Mouse (Mus musculus): ENCODE measurements around the gene Snx14.

Snx14 gene

GRCm38 (mm10) chr9:88388826-88389225 is 49.9 kb downstream of the Snx14 start:
- no peak for DNase-seq (ENCODE audit: low read depth, low spot score)

GRCm38 (mm10) chr9:88380542-88380941 is 58.2 kb downstream of the Snx14 start:
- no peak for DNase-seq (ENCODE audit: low read depth, low spot score)

- DNase-seq (ENCODE audit: low read depth, low spot score): peak; percentile 61
Measured at GRCm38 (mm10) chr9:88380076-88380475, 58.7 kb downstream of the Snx14 start.

GRCm38 (mm10) chr9:88379057-88379456 is 59.7 kb downstream of the Snx14 start:
- DNase-seq (ENCODE audit: low read depth, low spot score): no peak

GRCm38 (mm10) chr9:88377483-88377882 is 61.3 kb downstream of the Snx14 start:
- DNase-seq (ENCODE audit: low read depth, low spot score): no peak

GRCm38 (mm10) chr9:88373001-88373400 is 65.8 kb downstream of the Snx14 start:
- DNase-seq (ENCODE audit: low read depth, low spot score): no peak

GRCm38 (mm10) chr9:88371201-88371600 is 67.6 kb downstream of the Snx14 start:
- DNase-seq (ENCODE audit: low read depth, low spot score): no peak

GRCm38 (mm10) chr9:88369666-88370065 is 69.1 kb downstream of the Snx14 start:
- DNase-seq (ENCODE audit: low read depth, low spot score): peak; percentile 37

- DNase-seq (ENCODE audit: low read depth, low spot score): no peak
Measured at GRCm38 (mm10) chr9:88368476-88368875, 70.3 kb downstream of the Snx14 start.

- no peak for DNase-seq (ENCODE audit: low read depth, low spot score)
Measured at GRCm38 (mm10) chr9:88367751-88368150, 71.0 kb downstream of the Snx14 start.

- no peak for DNase-seq (ENCODE audit: low read depth, low spot score)
Measured at GRCm38 (mm10) chr9:88367322-88367721, 71.4 kb downstream of the Snx14 start.

GRCm38 (mm10) chr9:88366819-88367218 is 71.9 kb downstream of the Snx14 start:
- no peak for DNase-seq (ENCODE audit: low read depth, low spot score)

GRCm38 (mm10) chr9:88366308-88366707 is 72.5 kb downstream of the Snx14 start:
- DNase-seq (ENCODE audit: low read depth, low spot score): no peak

GRCm38 (mm10) chr9:88363102-88363501 is 75.7 kb downstream of the Snx14 start:
- peak; percentile 98 for DNase-seq (ENCODE audit: low read depth, low spot score)

GRCm38 (mm10) chr9:88362055-88362850 is 76.5 kb downstream of the Snx14 start:
- DNase-seq (ENCODE audit: low read depth, low spot score): peak; percentile 74

GRCm38 (mm10) chr9:88361211-88361909 is 77.4 kb downstream of the Snx14 start:
- DNase-seq (ENCODE audit: low read depth, low spot score): no peak

- DNase-seq (ENCODE audit: low read depth, low spot score): no peak
Measured at GRCm38 (mm10) chr9:88359140-88359539, 79.6 kb downstream of the Snx14 start.

GRCm38 (mm10) chr9:88357173-88357572 is 81.6 kb downstream of the Snx14 start:
- no peak for DNase-seq (ENCODE audit: low read depth, low spot score)

GRCm38 (mm10) chr9:88353459-88353858 is 85.3 kb downstream of the Snx14 start:
- DNase-seq (ENCODE audit: low read depth, low spot score): no peak

- DNase-seq (ENCODE audit: low read depth, low spot score): no peak
Measured at GRCm38 (mm10) chr9:88352741-88353140, 86.0 kb downstream of the Snx14 start.

- no peak for DNase-seq (ENCODE audit: low read depth, low spot score)
Measured at GRCm38 (mm10) chr9:88351163-88351562, 87.6 kb downstream of the Snx14 start.

- DNase-seq (ENCODE audit: low read depth, low spot score): no peak
Measured at GRCm38 (mm10) chr9:88350317-88350716, 88.4 kb downstream of the Snx14 start.

- no peak for DNase-seq (ENCODE audit: low read depth, low spot score)
Measured at GRCm38 (mm10) chr9:88348623-88349022, 90.1 kb downstream of the Snx14 start.
